21 mouse cellular contexts compared by ENCODE assay signal in the genomic region with DNA sequence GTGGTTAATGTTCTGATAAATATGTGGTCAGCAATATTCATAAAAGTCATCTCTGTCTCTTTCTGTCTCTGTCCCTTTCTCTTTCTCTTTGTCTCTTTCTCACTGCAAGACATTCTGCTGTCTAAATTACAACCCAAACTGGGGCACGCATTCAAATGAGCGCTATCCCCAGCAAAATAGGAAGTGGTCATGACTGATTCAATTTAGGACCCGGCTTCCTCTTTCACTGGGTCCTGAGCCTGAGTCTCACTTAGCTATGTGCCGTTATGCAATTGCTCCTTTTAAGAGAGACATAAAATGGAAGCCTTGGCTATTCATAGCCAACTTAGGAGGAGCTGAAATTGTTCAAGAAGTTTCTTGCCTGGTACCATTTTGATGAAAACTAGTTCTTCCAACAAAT. TPM values are rescaled to one million over a fixed set of nuclear protein-coding genes. Genes with fewer than 3 reads are reported as not detected.
A peak's percentile ranks its signal among the peaks of the same experiment; 100 is the strongest.
DNase-seq lines count a peak whose midpoint lies in the region; ATAC-seq and TF ChIP-seq lines count a peak whose summit lies in the region.
"Had no signal": no experiment of that assay in that cellular context is flagged by ENCODE, and none has a peak within 500 bp of the region (broad histone marks: within the 10 kb centered on the region; RNA-seq: fewer than 3 reads in every experiment).

No protein-coding gene starts in this region.

- TF ChIP-seq CTCF in lung, postnatal 0 days (IDR thresholded peaks at IDR 0.05): no peak
- no peak for TF ChIP-seq CTCF in lung, adult 2 months (IDR thresholded peaks at IDR 0.05; ENCODE audit: insufficient read depth, low read length)
- TF ChIP-seq CTCF in MEL (IDR thresholded peaks at IDR 0.05 in 2 of 3, conservative IDR thresholded peaks at IDR 0.05 in 1 of 3; ENCODE audit: control insufficient read depth in 1 of 3, insufficient read depth in 1 of 3, low read depth in 2 of 3, low read length in 3 of 3, poor library complexity in 1 of 3, severe bottlenecking in 1 of 3): no peak
- TF ChIP-seq CTCF in heart, adult 2 months (IDR thresholded peaks at IDR 0.05): no peak

- no peak for TF ChIP-seq POLR2A in lung, adult 2 months (IDR thresholded peaks at IDR 0.05; ENCODE audit: borderline replicate concordance, extremely low read depth, low read depth, low read length)
- TF ChIP-seq POLR2A in MEL (IDR thresholded peaks at IDR 0.05; ENCODE audit: control insufficient read depth in 1 of 2, insufficient read depth in 1 of 2, low read depth in 1 of 2, low read length in 2 of 2, poor library complexity in 1 of 2): no peak
- TF ChIP-seq POLR2A in heart, adult 2 months (IDR thresholded peaks at IDR 0.05; ENCODE audit: insufficient read depth, low read depth, low read length): no peak

- H3K36me3 ChIP-seq in lung, postnatal 0 days (ENCODE audit: insufficient read depth, low read length): no peaks in the 10 kb centered on the region
- peaks cover 0 to 11% of the 10 kb centered on the region in 2 experiments; a peak in 2 of 4 replicates for H3K36me3 ChIP-seq in MEL (ENCODE audit: control insufficient read depth in 1 of 2, insufficient read depth in 2 of 2, low read length in 2 of 2)
- no peaks in the 10 kb centered on the region for H3K36me3 ChIP-seq in liver, embryonic 13.5 days
- no peaks in the 10 kb centered on the region for H3K36me3 ChIP-seq in hindbrain, embryonic 12.5 days
- no peaks in the 10 kb centered on the region for H3K36me3 ChIP-seq in heart, adult 2 months (ENCODE audit: control insufficient read depth, insufficient read depth, low read length)
- H3K36me3 ChIP-seq: embryonic facial prominence, embryonic 10.5 days; heart, embryonic 13.5 days; stomach, embryonic 15.5 days had no signal

- no peak overlapping the region for H3K4me3 ChIP-seq in lung, postnatal 0 days (ENCODE audit: low read depth, low read length)
- H3K4me3 ChIP-seq in lung, adult 2 months (replicated peaks; ENCODE audit: extremely low read depth, low read depth, low read length): no peak overlapping the region
- H3K4me3 ChIP-seq in MEL (ENCODE audit: control insufficient read depth in 1 of 2, insufficient read depth in 1 of 2, low read depth in 2 of 2, low read length in 2 of 2): peak overlapping the region in 1 of 2 experiments; percentile 33; a peak in 1 of 4 replicates
- no peak overlapping the region for H3K4me3 ChIP-seq in liver, embryonic 13.5 days (replicated peaks)
- H3K4me3 ChIP-seq in hindbrain, embryonic 12.5 days: no peak overlapping the region
- H3K4me3 ChIP-seq in heart, adult 2 months: no peak overlapping the region
- H3K4me3 ChIP-seq: embryonic facial prominence, embryonic 10.5 days; heart, embryonic 13.5 days; left cerebral cortex, adult 2 months; stomach, embryonic 15.5 days had no signal

- H3K27ac ChIP-seq in lung, postnatal 0 days (ENCODE audit: low read length): no peak overlapping the region
- H3K27ac ChIP-seq in MEL (ENCODE audit: control insufficient read depth, low read depth, low read length): no peak overlapping the region
- H3K27ac ChIP-seq in liver, embryonic 13.5 days: peak overlapping the region; percentile 16; the same call in 1 of the 2 replicates
- H3K27ac ChIP-seq in hindbrain, embryonic 12.5 days: no peak overlapping the region
- H3K27ac ChIP-seq in heart, adult 2 months: no peak overlapping the region
- H3K27ac ChIP-seq: embryonic facial prominence, embryonic 10.5 days; heart, embryonic 13.5 days; left cerebral cortex, adult 2 months; macrophage; stomach, embryonic 15.5 days had no signal

- no peaks in the 10 kb centered on the region for H3K79me2 ChIP-seq in MEL (ENCODE audit: control insufficient read depth, insufficient read depth, low read length, poor library complexity)
- H3K79me2 ChIP-seq in heart, adult 2 months (replicated peaks; ENCODE audit: control insufficient read depth, insufficient read depth, low read length): no peaks in the 10 kb centered on the region

- peak; percentile 32 for DNase-seq in lung, postnatal 0 days (ENCODE audit: low spot score)
- no peak for DNase-seq in lung, adult 2 months
- DNase-seq in MEL (ENCODE audit: low read depth, low spot score): peak; percentile 77
- DNase-seq in liver, embryonic 13.5 days: no peak
- DNase-seq in skeletal muscle tissue, adult 2 months (ENCODE audit: low read depth, low spot score): peak; percentile 23
- no peak for DNase-seq in layer of hippocampus, postnatal 25 days (ENCODE audit: extremely low spot score in 1 of 2, low spot score in 1 of 2)
- DNase-seq in heart, adult 2 months: no peak
- DNase-seq: cerebellum, adult 9-11 months; gastrocnemius, postnatal 14 days; kidney, adult 18-20 months; right cerebral cortex, postnatal 14 days had no signal

- intact Hi-C loops in heart, adult 2 months (cut with DNase I): no loop called here

- no peak for TF ChIP-seq EP300 in lung, postnatal 0 days (IDR thresholded peaks at IDR 0.05)
- TF ChIP-seq EP300 in MEL (IDR thresholded peaks at IDR 0.05; ENCODE audit: low read depth in 1 of 2, low read length in 2 of 2): 0 out of 4 replicates have a peak, but pooled peaks of 1 of the 2 experiments have one; percentile 9
- TF ChIP-seq EP300 in heart, adult 2 months (IDR thresholded peaks at IDR 0.05; ENCODE audit: insufficient read depth, low read depth, low read length): no peak

- no peaks in the 10 kb centered on the region for H3K4me1 ChIP-seq in lung, postnatal 0 days (ENCODE audit: insufficient read depth, low read depth, low read length)
- H3K4me1 ChIP-seq in lung, adult 2 months (ENCODE audit: control insufficient read depth, insufficient read depth, low read length): no peaks in the 10 kb centered on the region
- H3K4me1 ChIP-seq in MEL (ENCODE audit: control insufficient read depth in 1 of 2, insufficient read depth in 2 of 2, low read length in 2 of 2): peaks cover 7 to 14% of the 10 kb centered on the region in 2 experiments
- peaks cover 74% of the 10 kb centered on the region for H3K4me1 ChIP-seq in liver, embryonic 13.5 days (replicated peaks)
- H3K4me1 ChIP-seq in hindbrain, embryonic 12.5 days: peaks cover 18% of the 10 kb centered on the region
- H3K4me1 ChIP-seq in heart, adult 2 months (ENCODE audit: control insufficient read depth, insufficient read depth, low read length): no peaks in the 10 kb centered on the region

- no peaks in the 10 kb centered on the region for H3K9me3 ChIP-seq in lung, postnatal 0 days (ENCODE audit: low read length)
- no peaks in the 10 kb centered on the region; the same call in 1 of the 2 replicates for H3K9me3 ChIP-seq in MEL (replicated peaks; ENCODE audit: insufficient read depth, low read length)
- no peaks in the 10 kb centered on the region for H3K9me3 ChIP-seq in liver, embryonic 13.5 days (replicated peaks)
- no peaks in the 10 kb centered on the region for H3K9me3 ChIP-seq in hindbrain, embryonic 12.5 days (replicated peaks)
- H3K9me3 ChIP-seq: embryonic facial prominence, embryonic 10.5 days; heart, embryonic 13.5 days; stomach, embryonic 15.5 days had no signal

- WGBS in lung, postnatal 0 days: 65% methylated on average over 4 of the region's 4 CpGs
- 53% methylated on average over 4 of the region's 4 CpGs for WGBS in lung, adult 2 months
- WGBS in liver, embryonic 13.5 days (ENCODE audit: insufficient replicate concordance): 20% methylated on average over 4 of the region's 4 CpGs
- WGBS in hindbrain, embryonic 12.5 days: 84% methylated on average over 4 of the region's 4 CpGs
- 67% methylated on average over 4 of the region's 4 CpGs for WGBS in heart, adult 2 months

- H3K27me3 ChIP-seq in lung, postnatal 0 days (replicated peaks; ENCODE audit: insufficient read depth, low read length): peaks cover 4% of the 10 kb centered on the region; the same call in 1 of the 2 replicates
- 0 out of 4 replicates have a peak, but pooled peaks cover 0 to 1% of the 10 kb centered on the region in 2 experiments for H3K27me3 ChIP-seq in MEL (ENCODE audit: control insufficient read depth in 1 of 2, insufficient read depth in 2 of 2, low read length in 2 of 2)
- H3K27me3 ChIP-seq in liver, embryonic 13.5 days: peaks cover 22% of the 10 kb centered on the region
- H3K27me3 ChIP-seq in hindbrain, embryonic 12.5 days: peaks cover 11% of the 10 kb centered on the region
- H3K27me3 ChIP-seq in heart, adult 2 months (ENCODE audit: control insufficient read depth, insufficient read depth, low read length): no peaks in the 10 kb centered on the region

- TF ChIP-seq RAD21 in MEL (IDR thresholded peaks at IDR 0.05; ENCODE audit: low read depth, low read length): no peak

- no peak overlapping the region for H3K4me2 ChIP-seq in lung, postnatal 0 days (replicated peaks; ENCODE audit: low read depth, low read length)
- no peak overlapping the region for H3K4me2 ChIP-seq in liver, embryonic 13.5 days
- no peak overlapping the region for H3K4me2 ChIP-seq in hindbrain, embryonic 12.5 days (replicated peaks)
- H3K4me2 ChIP-seq: heart, embryonic 13.5 days; stomach, embryonic 15.5 days had no signal

- no peak overlapping the region for H3K9ac ChIP-seq in lung, postnatal 0 days (replicated peaks; ENCODE audit: low read depth)
- H3K9ac ChIP-seq in MEL (ENCODE audit: control insufficient read depth, low read depth, low read length, poor library complexity, severe bottlenecking): 0 out of 2 replicates have a peak overlapping the region, but pooled peaks have one; percentile 14
- no peak overlapping the region for H3K9ac ChIP-seq in liver, embryonic 13.5 days
- no peak overlapping the region for H3K9ac ChIP-seq in hindbrain, embryonic 12.5 days
- no peak overlapping the region for H3K9ac ChIP-seq in heart, adult 2 months (ENCODE audit: low read depth, low read length)
- H3K9ac ChIP-seq: heart, embryonic 13.5 days; stomach, embryonic 15.5 days had no signal

- ATAC-seq in lung, postnatal 0 days: no peak
- ATAC-seq in liver, embryonic 13.5 days (ENCODE audit: low read depth): no peak
- no peak for ATAC-seq in hindbrain, embryonic 12.5 days (ENCODE audit: low FRiP score)
- ATAC-seq: Patski had no signal

RNA-seq across cellular contexts. Expression of a gene that starts 47.4 kb away (rescaled TPM):
- polyA plus RNA-seq in lung, postnatal 0 days (2015; fragmentation: Nextera tagmentation; extraction: Ambion mirVana): 1.9 and 2.2 TPM in 2 replicates
- 5.3 and 7.3 TPM in 2 replicates for polyA plus RNA-seq in lung, adult 2 months (2012; rRNA removed)
- 0.20 and 0.62 TPM in 2 replicates for total RNA-seq in MEL (2012; rRNA removed)
- 1 to 10 TPM in 1 of 2 experiments, not detected in 1; 5.1 TPM for polyA plus RNA-seq in MEL (2012; ENCODE audit: insufficient read depth in 1 of 2, insufficient read length in 2 of 2, low read depth in 1 of 2, low replicate concordance in 2 of 2, missing spikeins in 1 of 2)
- polyA plus RNA-seq in liver, embryonic 13.5 days (2015; fragmentation: Nextera tagmentation; extraction: Ambion mirVana): 31.6 and 33.2 TPM in 2 replicates
- under 1 TPM; 0.28 to 0.74 TPM for total RNA-seq in layer of hippocampus, postnatal 25 days (2021)
- polyA plus RNA-seq in hindbrain, embryonic 12.5 days (2016; fragmentation: Nextera tagmentation; extraction: Ambion mirVana): 3.0 and 3.8 TPM in 2 replicates
- 1 to 10 TPM in 1 of 2 experiments, under 1 TPM in 1; 0.47 to 1.6 TPM for total RNA-seq in heart, adult 2 months (2021)
- 0.64 and 1.3 TPM in 2 replicates for polyA plus RNA-seq in heart, adult 2 months (2012; rRNA removed)
- polyA plus RNA-seq: Patski had no signal

RNA-seq across cellular contexts. Expression of a gene that starts 51.9 kb away (rescaled TPM):
- 0.73 and 0.80 TPM in 2 replicates for polyA plus RNA-seq in lung, postnatal 0 days (2015; fragmentation: Nextera tagmentation; extraction: Ambion mirVana)
- 1.2 and 2.2 TPM in 2 replicates for polyA plus RNA-seq in lung, adult 2 months (2012; rRNA removed)
- not detected in 2 replicates for total RNA-seq in MEL (2012; rRNA removed)
- polyA plus RNA-seq in MEL (2012; ENCODE audit: insufficient read depth in 1 of 2, insufficient read length in 2 of 2, low read depth in 1 of 2, low replicate concordance in 2 of 2, missing spikeins in 1 of 2): not detected
- 0.73 and 0.83 TPM in 2 replicates for polyA plus RNA-seq in liver, embryonic 13.5 days (2015; fragmentation: Nextera tagmentation; extraction: Ambion mirVana)
- total RNA-seq in layer of hippocampus, postnatal 25 days (2021): under 1 TPM in 1 of 2 experiments, not detected in 1; 0.16 TPM
- polyA plus RNA-seq in hindbrain, embryonic 12.5 days (2016; fragmentation: Nextera tagmentation; extraction: Ambion mirVana): 0.36 and 0.74 TPM in 2 replicates
- not detected for total RNA-seq in heart, adult 2 months (2021)
- polyA plus RNA-seq in heart, adult 2 months (2012; rRNA removed): 0.09 and 0.21 TPM in 2 replicates
- polyA plus RNA-seq: Patski had no signal

RNA-seq across cellular contexts. Expression of a gene that starts 54.8 kb away (rescaled TPM):
- not detected in 2 replicates for polyA plus RNA-seq in lung, postnatal 0 days (2015; fragmentation: Nextera tagmentation; extraction: Ambion mirVana)
- not detected in 2 replicates for polyA plus RNA-seq in lung, adult 2 months (2012; rRNA removed)
- not detected in 2 replicates for total RNA-seq in MEL (2012; rRNA removed)
- polyA plus RNA-seq in MEL (2012; ENCODE audit: insufficient read depth in 1 of 2, insufficient read length in 2 of 2, low read depth in 1 of 2, low replicate concordance in 2 of 2, missing spikeins in 1 of 2): not detected
- not detected in 2 replicates for polyA plus RNA-seq in liver, embryonic 13.5 days (2015; fragmentation: Nextera tagmentation; extraction: Ambion mirVana)
- not detected for total RNA-seq in layer of hippocampus, postnatal 25 days (2021)
- not detected in 2 replicates for polyA plus RNA-seq in hindbrain, embryonic 12.5 days (2016; fragmentation: Nextera tagmentation; extraction: Ambion mirVana)
- not detected for total RNA-seq in heart, adult 2 months (2021)
- not detected in 2 replicates for polyA plus RNA-seq in heart, adult 2 months (2012; rRNA removed)
- total RNA-seq: adrenal gland, adult 18-20 months; gastrocnemius, postnatal 14 days; left cerebral cortex, adult 2 months had no signal
- polyA plus RNA-seq: embryonic facial prominence, embryonic 10.5 days; heart, embryonic 13.5 days; hindbrain, embryonic 11.5 days; large intestine, adult 2 months; macrophage; Patski; stomach, embryonic 15.5 days had no signal

Comparison
In these comparisons a context has a peak if more than half of its experiments do, and no peak if none do; other contexts are left out.
1. DNase-seq: peak in lung, postnatal 0 days (single experiment), MEL (single experiment) and skeletal muscle tissue, adult 2 months (single experiment); none in lung, adult 2 months (single experiment), liver, embryonic 13.5 days (single experiment), layer of hippocampus, postnatal 25 days (0 of 2) and heart, adult 2 months (0 of 2).